Mouse (Mus musculus) C2C12 (cell line): Measurements from ENCODE around the gene Kif14. TPM values are rescaled to one million over a fixed set of nuclear protein-coding genes. Genes with fewer than 3 reads are reported as not detected.

Experiments used
- H3K27me3 ChIP-seq: one replicate; pipeline ENCODE4 v1.6.1; 2011; ENCODE audit not compliant: control insufficient read depth, insufficient read depth, insufficient read length
- H3K36me3 ChIP-seq: one replicate; pipeline ENCODE4 v1.6.1; 2011; ENCODE audit not compliant: control insufficient read depth, insufficient read depth
- H3K4me3 ChIP-seq: one replicate; pipeline ENCODE4 v1.5.1; 2011; ENCODE audit warnings: mild to moderate bottlenecking, control low read depth; ENCODE audit not compliant: poor library complexity, insufficient read depth, severe bottlenecking
- H3K79me2 ChIP-seq: one replicate; pipeline ENCODE4 v1.6.1; 2011; ENCODE audit not compliant: control insufficient read depth, insufficient read depth
- H3K79me3 ChIP-seq: one replicate; pipeline ENCODE4 v1.6.1; 2011; ENCODE audit warnings: low read depth, control low read depth
- H3ac ChIP-seq: one replicate; pipeline ENCODE3; 2011; ENCODE audit warnings: low read depth; ENCODE audit not compliant: control insufficient read depth, insufficient read length
- CEBPB ChIP-seq: IDR thresholded peaks from one replicate; pipeline ENCODE4 v1.6.1; 2011; ENCODE audit warnings: low read depth, mild to moderate bottlenecking, control low read depth, moderate library complexity
- CTCF ChIP-seq: IDR thresholded peaks from one replicate; pipeline ENCODE4 v1.5.1; 2011; ENCODE audit not compliant: control insufficient read depth, insufficient read depth, insufficient read length
- FOSL1 ChIP-seq: IDR thresholded peaks from one replicate; pipeline ENCODE4 v1.8.0; 2011; ENCODE audit warnings: mild to moderate bottlenecking, low read length; ENCODE audit not compliant: poor library complexity, insufficient read depth, severe bottlenecking
- MAX ChIP-seq: IDR thresholded peaks from one replicate; pipeline ENCODE4 v1.6.1; 2011; ENCODE audit warnings: mild to moderate bottlenecking, control low read depth
- MYOD1 ChIP-seq: IDR thresholded peaks from one replicate; pipeline ENCODE4 v1.6.1; 2011; ENCODE audit warnings: low read depth; ENCODE audit not compliant: control insufficient read depth, insufficient read length
- MYOG ChIP-seq: IDR thresholded peaks from one replicate; pipeline ENCODE4 v1.6.1; 2011; ENCODE audit not compliant: control insufficient read depth, insufficient read length; ENCODE audit errors: extremely low read depth
- USF1 ChIP-seq: IDR thresholded peaks from one replicate; pipeline ENCODE4 v1.6.1; 2011; ENCODE audit warnings: low read depth, mild to moderate bottlenecking, control low read depth, moderate library complexity
- polyA plus RNA-seq: library from polyadenylated mRNA; unstranded; fragments of >200 nt; fragmentation: generic; extraction: Trizol; gene quantifications from one replicate; pipeline ENCODE4 v1.2.1, GENCODE M21; 2012; ENCODE audit warnings: missing spikeins

Gene Kif14
- polyA plus RNA-seq, 1 experiment = 2.8 TPM

GRCm38 (mm10) chr1:136559284-136559683, 93.1 kb downstream of the Kif14 start:
- no peak overlapping the region for H3K4me3 ChIP-seq
- no peak overlapping the region for H3ac ChIP-seq
- H3K27me3 ChIP-seq = no peaks in the 10 kb centered on the region
- H3K36me3 ChIP-seq = no peaks in the 10 kb centered on the region
- no peaks in the 10 kb centered on the region for H3K79me3 ChIP-seq
- TF ChIP-seq USF1 (no peak), CEBPB (no peak), FOSL1 (no peak), MYOD1 (no peak), MYOG (no peak), MAX (no peak), CTCF (no peak)
- H3K79me2 ChIP-seq = no peaks in the 10 kb centered on the region

- H3ac ChIP-seq = no peak overlapping the region
- H3K27me3 ChIP-seq = no peaks in the 10 kb centered on the region
- H3K36me3 ChIP-seq = no peaks in the 10 kb centered on the region
- no peaks in the 10 kb centered on the region for H3K79me3 ChIP-seq
- no peak overlapping the region for H3K4me3 ChIP-seq
- TF ChIP-seq MAX = no peak
- no peaks in the 10 kb centered on the region for H3K79me2 ChIP-seq
These were observed 93.6 kb downstream of the Kif14 start for GRCm38 (mm10) chr1:136559774-136560173.

- H3K36me3 ChIP-seq = no peaks in the 10 kb centered on the region
- H3ac ChIP-seq = no peak overlapping the region
- no peak for TF ChIP-seq FOSL1
- no peak for TF ChIP-seq CTCF
- no peak for TF ChIP-seq MYOD1
- no peak for TF ChIP-seq USF1
- TF ChIP-seq CEBPB = no peak
- TF ChIP-seq MAX = no peak
- TF ChIP-seq MYOG = no peak
- H3K27me3 ChIP-seq = no peaks in the 10 kb centered on the region
- H3K79me2 ChIP-seq = no peaks in the 10 kb centered on the region
- H3K4me3 ChIP-seq = no peak overlapping the region
- no peaks in the 10 kb centered on the region for H3K79me3 ChIP-seq
These were observed 95.7 kb downstream of the Kif14 start for GRCm38 (mm10) chr1:136561823-136562222.

GRCm38 (mm10) chr1:136563149-136563548, 97.0 kb downstream of the Kif14 start:
- H3K27me3 ChIP-seq = no peaks in the 10 kb centered on the region
- H3ac ChIP-seq = no peak overlapping the region
- H3K79me2 ChIP-seq = no peaks in the 10 kb centered on the region
- no peaks in the 10 kb centered on the region for H3K79me3 ChIP-seq
- no peak for TF ChIP-seq MAX
- TF ChIP-seq MYOD1 = no peak
- TF ChIP-seq CTCF = no peak
- TF ChIP-seq CEBPB = no peak
- TF ChIP-seq FOSL1 = no peak
- no peak for TF ChIP-seq MYOG
- no peak for TF ChIP-seq USF1
- no peak overlapping the region for H3K4me3 ChIP-seq
- H3K36me3 ChIP-seq = no peaks in the 10 kb centered on the region

- Histone ChIP-seq H3K27me3 (no peaks in the 10 kb centered on the region), H3K79me2 (no peaks in the 10 kb centered on the region), H3K4me3 (no peak overlapping the region), H3K36me3 (no peaks in the 10 kb centered on the region), H3ac (no peak overlapping the region), H3K79me3 (no peaks in the 10 kb centered on the region)
- no peak for TF ChIP-seq MAX
- no peak for TF ChIP-seq CEBPB
- no peak for TF ChIP-seq FOSL1
- TF ChIP-seq MYOD1 = no peak
These were observed 98.8 kb downstream of the Kif14 start for GRCm38 (mm10) chr1:136564963-136565362.

- no peak overlapping the region for H3ac ChIP-seq
- H3K27me3 ChIP-seq = no peaks in the 10 kb centered on the region
- H3K36me3 ChIP-seq = no peaks in the 10 kb centered on the region
- no peaks in the 10 kb centered on the region for H3K79me3 ChIP-seq
- no peaks in the 10 kb centered on the region for H3K79me2 ChIP-seq
- no peak for TF ChIP-seq MYOG
- no peak for TF ChIP-seq FOSL1
- TF ChIP-seq USF1 = no peak
- H3K4me3 ChIP-seq = no peak overlapping the region
These were observed 100.2 kb downstream of the Kif14 start for GRCm38 (mm10) chr1:136566386-136566785.

GRCm38 (mm10) chr1:136567641-136568040, 101.5 kb downstream of the Kif14 start:
- Histone ChIP-seq H3K36me3 (no peaks in the 10 kb centered on the region), H3ac (no peak overlapping the region), H3K79me3 (no peaks in the 10 kb centered on the region), H3K79me2 (no peaks in the 10 kb centered on the region), H3K27me3 (no peaks in the 10 kb centered on the region), H3K4me3 (no peak overlapping the region)
- no peak for TF ChIP-seq CTCF
